Mouse (Mus musculus) thymus, adult 18-20 months (tissue): ENCODE results near the gene Mef2c.

Experiments used
- DNase-seq, 2 experiments: peaks; one replicate each; pipeline ENCODE4 v3.0.0; 2022; ENCODE audit warnings: mixed read lengths in 2 of 2

Mef2c gene

DNA sequence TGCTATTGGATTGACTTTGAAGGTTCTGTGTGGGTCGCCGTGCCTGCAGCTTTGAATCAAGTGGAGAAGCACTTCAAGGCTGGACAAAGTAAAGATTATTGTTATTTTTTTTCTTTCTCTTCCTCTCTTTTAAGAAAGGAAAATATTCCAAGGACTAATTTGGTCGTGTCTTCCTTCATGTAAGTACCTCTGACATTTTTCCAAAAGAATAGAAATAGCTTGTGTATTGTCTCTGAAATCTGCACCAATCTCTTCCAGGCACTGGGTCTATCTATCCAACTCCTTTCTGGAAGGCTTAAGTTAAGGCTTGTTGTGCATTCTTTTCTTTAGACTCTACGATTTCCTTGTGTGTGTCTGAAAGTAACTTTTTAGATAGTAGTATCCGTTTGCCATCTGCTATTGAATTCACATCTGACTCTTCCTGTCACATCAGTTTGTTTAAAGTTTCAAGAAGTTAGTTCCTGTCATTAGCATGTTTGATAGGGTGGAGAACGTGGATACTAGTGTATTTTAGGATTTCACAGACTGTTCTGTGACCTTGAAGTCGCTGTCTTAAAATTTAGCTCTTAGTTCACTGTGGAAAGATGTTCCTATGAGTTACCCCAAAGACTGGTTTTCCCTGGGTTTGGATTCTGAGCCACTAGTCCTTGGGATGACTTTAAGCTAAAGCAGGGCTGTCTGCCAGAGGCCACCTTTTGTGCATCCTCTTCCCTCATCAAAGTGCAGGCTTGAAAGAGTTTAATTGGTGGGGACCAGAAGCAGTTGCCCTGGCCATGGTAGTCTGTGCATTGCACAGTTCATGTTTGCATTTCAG lies 21.3 kb downstream of the Mef2c start:
- DNase-seq = no peak

DNA sequence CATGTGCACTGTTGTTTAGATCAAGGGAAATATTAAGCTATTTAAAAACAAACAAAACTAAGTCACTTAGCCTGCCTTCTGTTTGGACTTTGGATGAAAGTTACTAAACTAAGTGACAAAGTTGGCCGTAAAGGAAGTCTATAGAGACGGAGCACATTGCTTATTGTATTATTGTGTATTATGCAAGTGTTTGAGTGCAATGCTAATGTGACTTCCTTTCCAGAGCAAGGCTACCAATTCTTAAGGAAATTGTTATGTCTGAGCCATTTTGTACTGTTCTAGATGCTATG lies 21.8 kb downstream of the Mef2c start:
- DNase-seq = no peak

DNA sequence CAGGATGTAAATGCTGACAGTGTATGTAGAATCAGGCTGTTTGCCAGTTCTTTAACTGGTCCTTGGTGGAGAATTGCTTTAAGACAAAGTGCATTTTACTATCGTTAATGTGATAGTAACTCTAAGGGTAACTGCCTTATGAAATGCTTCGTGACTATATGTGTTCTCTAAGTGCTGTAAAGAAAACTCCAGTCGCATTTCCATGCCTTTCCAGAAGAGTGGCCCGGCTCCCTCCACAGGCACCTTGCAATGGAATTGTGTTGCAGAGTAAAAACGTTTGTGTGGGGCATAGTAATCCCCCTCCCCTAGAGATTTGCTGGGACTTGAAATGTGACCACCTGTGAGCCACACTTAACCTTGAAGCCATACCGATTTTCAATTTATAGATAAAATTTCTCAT lies 22.2 kb downstream of the Mef2c start:
- DNase-seq = no peak

DNA sequence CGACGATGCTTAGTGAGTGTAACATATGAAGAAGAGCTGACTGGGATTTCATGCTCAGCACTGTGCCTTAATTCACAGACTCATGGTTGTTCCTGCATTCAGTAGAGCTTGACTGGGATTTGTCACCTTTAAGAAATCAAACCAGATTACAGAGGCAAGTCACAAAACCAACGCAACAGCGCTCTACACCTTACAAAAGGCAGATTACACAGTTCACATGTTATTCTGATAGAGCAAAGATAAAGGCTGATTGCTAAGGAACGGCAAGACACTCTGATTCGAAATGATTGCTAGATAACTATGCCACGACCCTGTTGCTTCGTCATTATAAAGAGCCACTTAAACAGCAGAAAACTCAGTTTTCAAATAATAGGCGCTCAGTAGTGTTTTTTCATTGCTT lies 24.1 kb downstream of the Mef2c start:
- DNase-seq = no peak

DNA sequence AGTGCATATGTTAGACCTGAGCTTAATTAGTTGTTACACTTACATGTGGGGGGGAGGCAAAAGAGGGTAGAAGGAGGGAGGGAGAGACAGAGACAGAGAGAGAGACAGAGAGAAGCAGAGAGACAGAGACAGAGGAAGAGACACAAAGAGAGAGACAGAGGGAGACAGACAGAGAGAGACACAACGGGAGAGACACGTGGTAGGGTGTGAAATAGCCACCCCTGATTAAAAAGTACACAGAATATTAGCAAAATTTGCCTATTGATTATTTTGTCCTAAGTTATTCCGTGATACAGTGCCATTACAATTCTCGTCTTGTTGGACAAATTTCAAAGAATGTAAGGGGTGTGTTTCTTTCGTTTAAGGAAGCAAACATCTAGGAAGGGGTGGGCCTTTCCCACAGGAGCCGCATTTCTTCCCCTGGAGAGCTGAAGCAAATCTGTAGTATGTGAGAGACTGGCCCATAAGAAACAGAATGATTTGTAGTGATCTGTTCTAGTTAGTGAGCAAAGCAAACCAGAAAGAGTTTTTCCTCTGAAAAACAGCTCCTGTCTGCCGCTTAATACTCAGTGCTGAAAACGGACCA lies 26.0 kb downstream of the Mef2c start:
- no peak for DNase-seq

DNA sequence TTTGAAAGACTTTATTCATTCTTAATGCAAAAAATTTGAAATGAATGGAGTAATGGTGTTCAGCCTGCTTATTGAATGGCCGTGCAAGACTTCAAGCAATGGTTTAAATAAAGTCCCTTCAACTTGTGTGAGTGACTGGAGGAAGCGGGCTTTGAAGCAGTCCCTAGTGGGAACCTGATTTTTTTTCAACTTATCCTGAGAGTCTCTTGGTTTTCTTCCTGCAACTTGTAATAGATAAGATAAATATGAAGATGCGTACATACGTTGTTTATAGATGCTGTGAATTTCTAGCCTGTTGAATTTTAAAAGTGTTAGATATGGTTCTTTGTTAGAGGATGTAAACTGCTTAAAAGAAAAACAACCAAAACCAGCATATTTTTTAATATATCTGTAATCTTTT lies 27.1 kb downstream of the Mef2c start:
- DNase-seq = no peak

DNA sequence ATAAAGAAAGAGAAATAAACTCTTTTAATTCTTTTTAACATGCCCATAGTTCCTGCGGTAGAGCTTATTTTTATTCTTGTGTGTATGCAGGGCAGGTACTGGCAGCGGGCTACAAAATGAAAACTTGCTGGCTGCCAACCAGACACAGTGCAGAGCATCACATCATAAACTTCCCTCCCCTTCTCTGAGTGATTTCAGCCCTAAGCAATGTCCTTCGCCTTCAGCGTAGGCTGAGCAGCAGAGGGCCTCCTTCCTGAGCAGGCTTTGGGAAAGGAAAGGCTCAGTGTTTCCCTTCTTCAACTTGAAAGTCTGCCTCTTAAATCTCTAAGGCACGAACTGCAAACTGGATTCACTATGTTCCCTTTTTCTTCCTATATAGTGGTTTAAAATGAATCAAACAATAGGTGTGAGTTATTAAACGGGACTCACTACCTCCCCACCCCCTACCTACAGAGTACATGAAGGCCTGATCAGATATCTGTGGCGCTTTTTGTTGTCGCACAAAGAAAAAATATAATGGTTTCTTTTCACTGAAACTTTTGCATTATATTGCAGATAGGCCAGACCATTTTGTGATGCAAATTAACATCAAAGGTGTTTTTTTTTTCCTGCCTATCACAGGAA lies 28.2 kb downstream of the Mef2c start:
- no peak for DNase-seq

DNA sequence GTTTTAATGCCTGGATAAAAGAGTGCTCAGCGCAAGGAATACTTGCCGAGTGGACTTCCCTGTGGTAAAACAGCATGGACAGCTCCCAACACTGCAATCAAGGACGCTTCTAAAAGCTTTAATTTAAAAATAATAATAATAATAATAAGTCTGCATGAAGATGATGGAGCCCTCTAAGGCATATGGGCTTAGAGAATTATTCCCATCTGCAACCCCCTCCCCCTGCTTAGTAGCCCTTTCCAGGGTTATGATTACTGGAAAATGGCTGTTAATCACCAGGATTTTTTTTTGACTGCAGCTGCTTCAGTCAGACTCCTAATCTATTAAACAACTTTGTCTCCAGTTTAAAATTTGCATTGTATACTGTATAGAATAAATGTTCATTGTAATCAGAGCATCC lies 32.5 kb downstream of the Mef2c start:
- DNase-seq = no peak

DNA sequence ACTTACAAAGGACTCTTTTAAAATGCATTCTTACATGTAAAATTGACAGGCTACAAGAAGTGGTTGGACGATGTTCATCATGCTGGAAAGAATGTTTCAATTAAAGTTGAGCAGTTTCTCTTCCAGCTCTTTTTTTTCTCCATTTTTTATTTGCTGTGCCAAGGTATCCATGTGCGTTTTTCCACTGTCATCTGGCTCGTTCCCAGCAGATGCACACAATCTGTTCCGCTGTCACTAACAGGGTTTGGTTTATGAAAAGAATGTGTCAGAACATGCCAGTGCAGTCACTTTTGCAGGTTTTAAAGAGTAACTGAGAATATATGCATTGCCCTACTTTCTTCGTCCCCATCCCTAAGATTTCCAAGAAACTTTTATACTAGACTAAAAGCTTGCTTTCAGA lies 33.3 kb downstream of the Mef2c start:
- DNase-seq = no peak

DNA sequence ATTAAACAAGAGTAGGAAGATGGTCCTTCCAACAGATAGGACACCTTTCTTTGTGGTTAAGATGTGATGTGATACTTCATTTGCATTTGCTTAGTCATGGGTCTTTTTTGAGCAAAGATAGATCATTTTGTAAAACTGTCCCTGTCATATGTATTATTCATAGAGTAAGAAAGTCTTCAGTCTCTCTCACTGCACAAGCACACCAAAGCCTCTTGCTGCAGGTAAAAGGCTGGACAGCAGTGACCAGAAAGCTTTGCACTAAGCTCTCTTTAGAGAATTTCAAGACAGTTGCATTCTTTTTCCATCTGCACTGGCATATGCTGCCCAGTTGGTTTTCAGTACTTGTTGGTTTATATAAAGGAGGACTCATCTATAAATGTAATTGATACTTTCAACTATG lies 36.1 kb downstream of the Mef2c start:
- no peak for DNase-seq

DNA sequence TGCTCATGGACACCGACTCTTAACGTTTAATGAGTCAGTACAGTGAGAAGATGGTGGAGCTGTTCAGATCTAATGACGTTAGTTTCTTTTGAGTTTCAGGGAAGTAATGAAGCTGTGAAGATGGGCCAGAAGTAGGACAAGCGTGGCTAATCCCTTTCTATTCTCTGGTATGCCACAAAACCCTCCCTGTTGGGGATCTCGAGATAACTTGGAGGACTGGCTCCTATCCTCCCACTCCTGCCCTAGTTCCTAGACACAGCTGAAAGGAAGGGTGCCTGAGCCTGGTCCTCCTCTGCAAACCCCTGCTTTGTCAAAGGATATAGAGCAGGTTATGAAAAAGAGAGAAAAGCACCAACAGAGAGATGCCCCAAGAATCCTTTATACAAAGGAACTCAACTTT lies 38.8 kb downstream of the Mef2c start:
- no peak for DNase-seq

DNA sequence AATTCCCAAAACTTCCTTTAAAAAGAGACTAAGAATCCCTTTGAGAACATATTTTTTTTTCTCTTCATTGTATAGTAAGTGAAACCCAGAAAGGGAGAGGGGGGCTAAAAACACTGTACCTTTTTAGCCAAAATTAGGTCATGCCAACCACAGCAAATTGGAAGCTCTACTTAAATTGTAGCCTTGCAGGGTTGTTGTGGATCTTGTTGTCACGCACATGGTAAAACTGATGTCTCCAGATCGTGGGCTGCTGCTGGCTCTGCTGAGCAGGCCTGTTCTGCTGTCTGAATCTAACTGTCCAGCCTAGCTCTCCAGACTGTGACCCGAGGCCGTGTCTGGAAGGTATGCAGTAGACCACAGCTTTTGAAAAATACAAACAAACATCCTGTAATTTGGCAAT lies 40.9 kb downstream of the Mef2c start:
- no peak for DNase-seq

DNA sequence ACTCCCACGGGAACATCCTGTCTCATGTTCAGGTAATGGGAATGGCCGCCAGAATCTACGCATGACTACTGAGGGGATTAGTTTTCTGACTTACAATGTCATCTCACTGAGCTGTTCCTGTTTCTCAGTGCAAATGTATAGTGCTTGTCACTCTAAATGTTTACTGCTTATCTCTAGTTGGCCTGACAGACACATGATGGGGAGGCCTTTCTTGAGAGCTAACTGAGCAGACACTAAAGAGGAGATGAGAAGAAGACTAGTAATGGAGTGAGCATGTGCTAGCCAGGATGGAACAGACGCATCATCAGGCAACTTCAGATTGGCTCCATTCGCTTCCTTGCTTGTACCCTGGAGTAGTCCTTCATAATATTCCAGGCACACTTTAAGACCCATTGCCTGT lies 43.0 kb downstream of the Mef2c start:
- no peak for DNase-seq

DNA sequence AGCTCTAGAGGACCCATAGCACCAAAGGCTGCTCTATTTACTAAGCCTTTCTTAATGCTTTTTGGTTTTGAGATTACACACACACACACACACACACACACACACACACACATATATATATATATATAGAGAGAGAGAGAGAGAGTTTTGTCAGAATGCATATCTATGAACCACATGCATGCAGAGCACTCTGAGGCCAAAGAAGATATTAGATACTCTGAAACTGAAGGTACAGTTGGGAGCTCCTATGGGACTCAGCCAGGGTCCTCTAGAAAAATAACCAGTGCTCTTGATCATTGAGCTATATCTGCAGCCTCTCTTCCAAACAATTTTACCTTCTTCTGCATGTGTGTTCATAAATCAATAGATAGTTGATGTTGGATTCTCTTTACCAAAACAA lies 47.4 kb downstream of the Mef2c start:
- DNase-seq = no peak

DNA sequence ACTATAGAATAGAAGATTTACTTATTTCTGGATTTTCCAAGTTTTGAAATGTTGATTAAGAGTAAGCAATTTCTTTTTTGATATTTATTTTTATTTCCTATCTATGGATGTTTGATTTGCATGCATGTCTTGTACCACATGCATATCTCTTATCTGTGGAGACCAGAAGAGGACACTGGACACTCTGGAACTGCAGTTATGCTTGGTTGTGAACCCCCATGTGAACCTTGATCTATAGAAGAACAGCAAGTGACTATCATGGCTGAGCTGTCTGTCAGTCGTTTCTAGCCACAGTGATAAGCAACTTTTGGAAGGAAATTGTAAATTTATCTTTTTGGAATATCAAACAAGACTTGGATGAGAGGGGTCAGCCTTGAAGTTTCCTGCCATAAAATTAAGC lies 48.2 kb downstream of the Mef2c start:
- DNase-seq = no peak

DNA sequence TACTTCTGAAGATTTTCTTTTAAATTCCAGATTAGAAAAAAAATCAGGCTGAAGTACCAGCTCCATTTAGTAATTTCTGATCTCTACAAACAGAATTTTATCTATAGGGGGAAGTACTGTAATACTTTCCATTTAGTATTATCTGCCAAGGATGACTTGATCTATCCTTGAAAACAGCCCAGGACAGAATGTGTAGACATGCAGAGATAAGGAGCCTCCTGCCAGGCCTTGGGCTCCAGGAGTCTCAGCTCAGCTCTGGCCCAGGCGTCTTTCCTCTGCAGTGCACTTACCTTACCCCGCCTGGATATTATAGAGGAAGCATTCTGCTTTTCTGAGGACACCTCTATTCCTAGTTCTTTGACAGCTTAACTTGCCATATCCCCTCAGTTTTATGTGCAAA lies 59.4 kb downstream of the Mef2c start:
- no peak for DNase-seq

DNA sequence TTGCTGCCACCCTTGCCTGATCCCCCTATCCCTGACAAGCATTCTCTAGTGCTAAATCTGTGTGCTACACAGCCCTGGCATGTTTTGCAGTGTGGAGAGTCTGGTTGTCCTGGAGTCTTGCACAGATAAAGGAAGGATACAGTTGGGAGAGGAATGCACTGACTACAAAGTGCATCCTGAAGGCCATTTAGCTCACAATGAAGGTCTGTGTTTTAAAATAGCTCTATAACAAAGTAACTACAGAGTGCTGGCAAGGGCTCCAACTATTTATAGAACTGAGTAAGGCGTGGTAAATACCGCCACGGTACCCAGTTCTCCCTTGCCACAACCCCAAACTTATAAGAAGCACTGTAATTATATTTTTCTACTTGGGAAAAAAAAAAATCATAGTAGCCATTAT lies 61.9 kb downstream of the Mef2c start:
- no peak for DNase-seq

DNA sequence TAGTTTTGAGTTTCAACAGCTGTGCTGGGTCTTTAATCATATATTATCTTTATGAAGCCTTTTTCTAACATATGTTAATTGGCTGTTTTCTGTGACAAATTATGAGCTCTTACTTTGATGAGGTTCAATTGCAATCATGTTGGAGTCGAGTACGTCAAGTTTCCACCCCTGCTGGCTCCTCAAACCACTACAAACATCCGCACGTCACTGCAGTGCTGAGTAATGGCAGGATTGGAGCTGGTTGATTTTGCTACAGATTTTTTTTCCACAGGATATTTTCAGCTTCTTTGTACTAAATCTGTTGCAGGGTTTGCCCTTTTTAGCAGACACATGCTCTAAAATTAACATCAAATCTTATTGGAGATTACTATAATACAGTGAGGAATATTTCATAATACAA lies 62.3 kb downstream of the Mef2c start:
- DNase-seq = no peak

DNA sequence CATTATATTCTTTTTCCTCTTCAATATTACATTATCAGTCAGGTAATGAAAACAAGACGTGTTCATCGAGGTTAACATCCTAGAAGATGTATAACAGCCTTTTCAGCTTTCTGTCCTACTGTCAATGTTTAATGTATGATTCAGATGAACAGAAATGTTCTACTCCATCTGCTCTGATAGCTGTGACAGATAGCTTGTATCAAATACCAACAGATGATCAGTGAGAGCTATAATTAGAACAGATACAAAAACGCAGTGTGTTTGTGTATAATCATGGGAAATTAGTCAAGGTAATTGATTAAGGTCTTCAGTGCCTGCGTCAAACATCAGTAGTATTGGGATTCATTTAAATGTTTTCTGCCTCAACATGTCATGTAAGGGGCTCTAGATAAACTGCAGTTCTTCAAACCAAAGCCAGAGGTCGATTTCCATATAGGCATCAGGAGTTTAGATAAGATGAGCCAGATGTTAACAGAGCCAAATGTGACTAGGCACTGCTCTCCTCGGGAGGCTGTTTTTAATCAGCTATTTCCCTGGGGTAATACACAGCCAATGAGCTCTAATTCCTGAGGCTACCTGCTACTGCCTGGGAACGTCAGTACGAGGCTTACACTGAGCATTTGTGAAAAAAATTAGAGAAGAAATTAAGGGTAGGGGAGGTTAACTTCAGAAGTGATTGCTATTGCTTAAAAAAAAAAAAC lies 63.1 kb downstream of the Mef2c start:
- DNase-seq = no peak

DNA sequence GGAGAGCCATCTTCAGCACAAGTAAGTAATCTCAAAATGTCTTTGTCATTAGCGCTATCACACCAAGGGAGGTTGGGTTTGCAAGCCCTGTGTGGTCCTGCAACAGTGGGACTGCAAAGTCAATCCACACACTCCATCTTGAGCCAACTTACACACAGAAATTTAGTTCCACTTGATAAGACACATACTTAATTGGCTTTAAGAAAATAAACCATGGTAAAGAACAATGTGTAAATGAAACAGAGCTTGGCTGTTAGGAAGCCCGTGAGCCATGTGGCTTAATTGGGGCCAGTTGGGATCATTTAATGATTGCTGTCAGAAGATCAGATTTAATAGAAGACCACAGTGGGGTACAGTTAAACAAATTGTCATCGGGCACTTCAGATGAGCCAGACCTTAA lies 63.8 kb downstream of the Mef2c start:
- no peak for DNase-seq

DNA sequence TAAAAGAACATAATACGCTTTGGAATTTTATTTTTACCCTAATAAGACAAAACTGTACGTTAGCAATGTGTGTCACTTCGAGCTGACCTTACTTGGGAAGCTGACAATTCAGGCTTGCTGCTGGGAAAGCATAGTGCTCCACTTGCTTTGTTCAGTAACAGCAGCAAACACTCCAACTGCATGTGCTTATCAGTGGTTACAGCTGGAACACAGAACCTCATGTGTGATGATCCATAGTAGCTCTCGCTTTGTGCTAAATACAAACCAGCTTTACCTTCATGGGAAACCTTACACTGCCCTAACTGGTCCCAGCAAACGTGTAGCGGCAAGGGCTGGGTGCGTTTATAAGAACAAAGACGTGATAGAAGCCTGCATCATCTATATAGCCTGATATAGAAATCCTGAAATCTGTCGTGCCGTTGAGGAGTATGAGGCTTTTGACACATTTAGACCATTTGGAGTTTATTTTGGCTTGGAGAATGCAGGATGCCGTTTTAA lies 65.0 kb downstream of the Mef2c start:
- DNase-seq = no peak

DNA sequence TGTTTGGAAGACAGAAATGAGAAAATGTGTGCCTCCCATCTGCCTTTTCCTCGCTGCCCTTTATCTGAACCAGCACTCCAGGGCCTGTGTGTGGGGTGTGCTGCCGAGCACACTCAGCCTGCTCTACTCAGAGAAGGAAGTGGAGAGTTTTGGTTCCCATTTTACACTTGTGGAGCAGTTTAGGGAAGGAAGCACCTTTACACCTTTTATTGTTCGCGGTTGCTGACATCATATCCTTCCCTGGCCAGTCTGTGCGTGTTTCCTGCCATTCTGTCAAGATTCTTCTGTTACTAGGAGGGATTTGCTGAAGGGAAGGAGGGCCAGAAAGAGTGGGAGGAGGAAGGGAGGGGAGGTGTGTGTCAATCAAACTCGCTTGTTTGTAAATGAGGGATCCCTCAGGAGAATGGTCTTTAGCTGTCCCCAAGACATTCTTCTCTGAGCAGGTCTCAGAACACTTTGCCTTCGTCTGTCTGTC lies 68.2 kb downstream of the Mef2c start:
- DNase-seq = peak; percentile 2 to 32

DNA sequence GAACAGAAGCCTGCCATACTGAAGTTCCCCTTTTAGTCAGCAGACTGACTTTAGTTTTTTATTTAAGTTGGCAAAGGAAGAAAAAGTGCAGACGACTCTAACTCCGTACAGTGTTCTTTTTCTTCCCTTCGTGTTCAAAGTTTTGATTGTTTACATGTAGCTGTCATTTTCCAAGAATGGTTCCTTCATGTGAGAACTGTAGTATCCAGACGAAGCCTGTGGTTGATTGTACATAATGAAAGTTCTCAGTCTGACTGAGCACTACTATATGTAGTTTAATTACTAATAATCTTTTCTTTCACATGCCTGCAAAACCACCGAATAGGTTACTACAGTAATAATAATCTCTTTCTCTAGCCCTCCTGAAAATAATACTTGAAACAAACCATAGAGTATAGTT lies 68.6 kb downstream of the Mef2c start:
- no peak for DNase-seq

DNA sequence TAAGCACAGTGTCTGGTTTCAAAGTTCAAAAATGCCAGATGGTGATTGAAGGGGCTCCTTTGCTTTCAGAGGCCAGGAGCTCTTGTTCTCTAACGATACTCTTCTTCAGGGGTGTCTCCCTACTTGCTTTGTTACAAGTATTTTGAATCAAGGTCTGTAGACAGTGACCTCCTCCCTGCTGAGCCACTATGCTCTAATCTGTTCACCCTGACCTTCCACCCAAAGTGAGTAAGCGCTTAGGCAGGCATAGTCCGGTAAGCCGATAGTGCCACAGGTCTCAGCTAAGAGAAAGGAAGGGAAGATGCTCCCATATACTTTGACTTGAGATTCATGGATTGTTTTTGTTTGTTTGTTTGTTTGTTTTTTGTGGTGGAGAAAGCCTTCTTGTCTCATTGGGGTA lies 69.5 kb downstream of the Mef2c start:
- no peak for DNase-seq
